Mouse (Mus musculus): ENCODE measurements around the gene Tinf2. TPM values are rescaled to one million over a fixed set of nuclear protein-coding genes. Genes with fewer than 3 reads are reported as not detected.

The Tinf2 gene
- total and polyA plus RNA-seq, 2 experiments from 2014 or later, result 21.9 to 23.8 TPM

- WGBS, result 91% methylated on average over 7 of the region's 7 CpGs
- no peaks in the 10 kb centered on the region for H3K9me3 ChIP-seq (ENCODE audit: low read length)
- DNase-seq (ENCODE audit: low spot score) (no peak), ATAC-seq (no peak)
- H3K4me1 ChIP-seq (ENCODE audit: insufficient read depth, low read length), result peaks cover 6% of the 10 kb centered on the region; the same call in 1 of the 2 replicates
- no peak overlapping the region for H3K27ac ChIP-seq
- H3K9ac ChIP-seq (replicated peaks; ENCODE audit: low read length), result no peak overlapping the region
- H3K4me3 ChIP-seq (ENCODE audit: low read length), result no peak overlapping the region
- H3K4me2 ChIP-seq (ENCODE audit: low read depth, low read length), result no peak overlapping the region
- no peaks in the 10 kb centered on the region for H3K27me3 ChIP-seq (ENCODE audit: insufficient read depth, low read length)
- H3K36me3 ChIP-seq (ENCODE audit: insufficient read depth, low read length), result 0 out of 2 replicates have a peak, but pooled peaks cover 1% of the 10 kb centered on the region
- TF ChIP-seq CTCF (IDR thresholded peaks at IDR 0.05; ENCODE audit: low read depth), result no peak
Observed at GRCm38 (mm10) chr14:55723433-55723832, 41.8 kb upstream of the Tinf2 start.

GRCm38 (mm10) chr14:55722438-55722945 lies 40.9 kb upstream of the Tinf2 start:
- no peaks in the 10 kb centered on the region for H3K9me3 ChIP-seq (ENCODE audit: low read length)
- H3K36me3 ChIP-seq (ENCODE audit: insufficient read depth, low read length), result 0 out of 2 replicates have a peak, but pooled peaks cover 3% of the 10 kb centered on the region
- peak overlapping the region; percentile 60 for H3K4me3 ChIP-seq (ENCODE audit: low read length)
- DNase-seq (ENCODE audit: low spot score) (no peak), ATAC-seq (peak; percentile 20)
- TF ChIP-seq CTCF (IDR thresholded peaks at IDR 0.05; ENCODE audit: low read depth), result no peak
- H3K27ac ChIP-seq, result no peak overlapping the region
- H3K9ac ChIP-seq (replicated peaks; ENCODE audit: low read length), result no peak overlapping the region
- H3K4me1 ChIP-seq (ENCODE audit: insufficient read depth, low read length), result 0 out of 2 replicates have a peak, but pooled peaks cover 4% of the 10 kb centered on the region
- H3K4me2 ChIP-seq (ENCODE audit: low read depth, low read length), result peak overlapping the region; percentile 57; the same call in 1 of the 2 replicates
- WGBS, result 45% methylated on average over 8 of the region's 8 CpGs
- H3K27me3 ChIP-seq (ENCODE audit: insufficient read depth, low read length), result no peaks in the 10 kb centered on the region

- WGBS, result under 1% methylated on average over 50 of the region's 50 CpGs
Observed at GRCm38 (mm10) chr14:55721700-55722437, 40.2 kb upstream of the Tinf2 start, which contains the start of gene Rabggta. Rabggta (minus strand) TSS chr14:55722263.

GRCm38 (mm10) chr14:55721076-55721475 lies 39.5 kb upstream of the Tinf2 start:
- DNase-seq (ENCODE audit: low spot score), result no peak
- peak overlapping the region; percentile 60; the same call in 1 of the 2 replicates for H3K9ac ChIP-seq (replicated peaks; ENCODE audit: low read length)
- 0 out of 2 replicates have a peak, but pooled peaks cover 3% of the 10 kb centered on the region for H3K36me3 ChIP-seq (ENCODE audit: insufficient read depth, low read length)
- H3K27me3 ChIP-seq (ENCODE audit: insufficient read depth, low read length), result no peaks in the 10 kb centered on the region
- H3K9me3 ChIP-seq (ENCODE audit: low read length), result no peaks in the 10 kb centered on the region
- WGBS, result 69% methylated on average over 6 of the region's 6 CpGs
- peak overlapping the region; percentile 57 for H3K4me2 ChIP-seq (ENCODE audit: low read depth, low read length)
- peak overlapping the region; percentile 60 for H3K4me3 ChIP-seq (ENCODE audit: low read length)
- TF ChIP-seq CTCF (IDR thresholded peaks at IDR 0.05; ENCODE audit: low read depth), result no peak
- H3K4me1 ChIP-seq (ENCODE audit: insufficient read depth, low read length), result 0 out of 2 replicates have a peak, but pooled peaks cover 4% of the 10 kb centered on the region
- ATAC-seq, result no peak
- peak overlapping the region; percentile 75; the same call in 1 of the 2 replicates for H3K27ac ChIP-seq

More at GRCm38 (mm10) chr14:55721700-55722437, 40.2 kb upstream of the Tinf2 start, which contains the start of gene Rabggta:
- Histone ChIP-seq H3K9ac (replicated peaks; ENCODE audit: low read length) (peak within 1 kb of the TSS; percentile 60), H3K27ac (peak within 1 kb of the TSS; percentile 75), H3K4me1 (ENCODE audit: insufficient read depth, low read length) (0 out of 2 replicates have a peak, but pooled peaks cover 4% of the 10 kb centered on the region), H3K27me3 (ENCODE audit: insufficient read depth, low read length) (no peaks in the 10 kb centered on the region), H3K36me3 (ENCODE audit: insufficient read depth, low read length) (0 out of 2 replicates have a peak, but pooled peaks cover 3% of the 10 kb centered on the region), H3K4me2 (ENCODE audit: low read depth, low read length) (peak within 1 kb of the TSS; percentile 57), H3K9me3 (ENCODE audit: low read length) (no peaks in the 10 kb centered on the region), H3K4me3 (ENCODE audit: low read length) (peak within 1 kb of the TSS; percentile 60)
- ATAC-seq (peak; percentile 97), DNase-seq (ENCODE audit: low spot score) (peak; percentile 97)
- peak; percentile 99 for TF ChIP-seq CTCF (IDR thresholded peaks at IDR 0.05; ENCODE audit: low read depth)

- Histone ChIP-seq H3K9ac (replicated peaks; ENCODE audit: low read length) (no peak overlapping the region), H3K27me3 (ENCODE audit: insufficient read depth, low read length) (no peaks in the 10 kb centered on the region), H3K9me3 (ENCODE audit: low read length) (no peaks in the 10 kb centered on the region), H3K4me3 (ENCODE audit: low read length) (no peak overlapping the region), H3K4me1 (ENCODE audit: insufficient read depth, low read length) (0 out of 2 replicates have a peak, but pooled peaks cover 4% of the 10 kb centered on the region), H3K36me3 (ENCODE audit: insufficient read depth, low read length) (0 out of 2 replicates have a peak, but pooled peaks cover 3% of the 10 kb centered on the region), H3K4me2 (ENCODE audit: low read depth, low read length) (no peak overlapping the region), H3K27ac (no peak overlapping the region)
- WGBS, result 93% methylated on average over 12 of the region's 12 CpGs
- no peak for TF ChIP-seq CTCF (IDR thresholded peaks at IDR 0.05; ENCODE audit: low read depth)
- no peak for DNase-seq (ENCODE audit: low spot score)
- ATAC-seq, result no peak
Observed at GRCm38 (mm10) chr14:55720666-55721065, 39.0 kb upstream of the Tinf2 start.

GRCm38 (mm10) chr14:55719737-55720136 lies 38.1 kb upstream of the Tinf2 start:
- Histone ChIP-seq H3K9ac (replicated peaks; ENCODE audit: low read length) (no peak overlapping the region), H3K9me3 (ENCODE audit: low read length) (no peaks in the 10 kb centered on the region), H3K27me3 (ENCODE audit: insufficient read depth, low read length) (no peaks in the 10 kb centered on the region), H3K4me3 (ENCODE audit: low read length) (no peak overlapping the region), H3K4me2 (ENCODE audit: low read depth, low read length) (no peak overlapping the region), H3K4me1 (ENCODE audit: insufficient read depth, low read length) (0 out of 2 replicates have a peak, but pooled peaks cover 4% of the 10 kb centered on the region), H3K36me3 (ENCODE audit: insufficient read depth, low read length) (0 out of 2 replicates have a peak, but pooled peaks cover 3% of the 10 kb centered on the region), H3K27ac (no peak overlapping the region)
- no peak for ATAC-seq
- TF ChIP-seq CTCF (IDR thresholded peaks at IDR 0.05; ENCODE audit: low read depth), result no peak
- WGBS, result 88% methylated on average over 6 of the region's 6 CpGs
- DNase-seq (ENCODE audit: low spot score), result no peak

All from hindbrain, postnatal 0 days (tissue).